Mouse (Mus musculus) cerebellum, postnatal 36 days (tissue): Measurements from ENCODE around the gene Kctd21.

Source experiments
- DNase-seq, 2 experiments: peaks; one replicate each; pipeline ENCODE4 v3.0.0; 2021 to 2022; ENCODE audit warnings: mixed read lengths in 2 of 2

Gene Kctd21

GRCm38 (mm10) chr7:97387561-97388147 is 55.5 kb downstream of the Kctd21 start:
- peak in 1 of 2 experiments; percentile 24 for DNase-seq

GRCm38 (mm10) chr7:97388541-97388940 is 56.4 kb downstream of the Kctd21 start:
- DNase-seq: no peak

- no peak for DNase-seq
Observed at GRCm38 (mm10) chr7:97391293-97392078, 59.4 kb downstream of the Kctd21 start.

GRCm38 (mm10) chr7:97392079-97392445 is 59.9 kb downstream of the Kctd21 start:
- no peak for DNase-seq

- no peak for DNase-seq
Observed at GRCm38 (mm10) chr7:97394375-97394774, 62.2 kb downstream of the Kctd21 start.

- no peak for DNase-seq
Observed at GRCm38 (mm10) chr7:97398943-97399342, 66.8 kb downstream of the Kctd21 start.
